Mouse (Mus musculus) kidney, adult 9 months (tissue): Measurements from ENCODE around the gene Gm10382.
"Not testable (repeated sequence)": the region's sequence is repeated elsewhere in the genome, so short reads cannot be mapped to it uniquely, and the experiment has no call there.

Experiments used
- DNase-seq: peaks from one replicate; pipeline ENCODE4 v3.0.0; 2022

The Gm10382 gene

GRCm38 (mm10) chr5:125419124-125419523 lies 30.0 kb downstream of the Gm10382 start:
- DNase-seq, result no peak

GRCm38 (mm10) chr5:125425698-125426276 lies 36.7 kb downstream of the Gm10382 start:
- no peak for DNase-seq

GRCm38 (mm10) chr5:125426343-125426742 lies 37.2 kb downstream of the Gm10382 start:
- no peak for DNase-seq

- DNase-seq, result not testable (repeated sequence)
These were observed 43.2 kb downstream of the Gm10382 start for GRCm38 (mm10) chr5:125432324-125432723.

- peak; percentile 95 for DNase-seq
These were observed 44.7 kb downstream of the Gm10382 start, which contains the start of gene Dhx37 for GRCm38 (mm10) chr5:125433793-125434337. Dhx37 (minus strand) TSS chr5:125434121.

GRCm38 (mm10) chr5:125434347-125434746 lies 45.2 kb downstream of the Gm10382 start:
- not testable (repeated sequence) for DNase-seq
